Mouse (Mus musculus) MEL (cell line): ENCODE measurements at regions not wholly inside any gene's neighbourhood (a gene's known extent, or its start where the extent isn't known, plus 50 kb on each side); places are given as distances from the start of the nearest gene placed in this dataset.

Source experiments
- DNase-seq: peaks from one replicate; pipeline ENCODE4 v3.0.0; 2011; ENCODE audit warnings: low read depth, low spot score
- H3K27ac ChIP-seq: 2 replicates; pipeline ENCODE4 v1.5.1; 2012; ENCODE audit warnings: low read depth, mild to moderate bottlenecking, control low read depth, low read length, moderate library complexity; ENCODE audit not compliant: control insufficient read depth
- H3K27me3 ChIP-seq, 2 experiments: fragments of 150-350 bp in 1 of 2; sonication (generic) in 1 of 2; 2 replicates each; pipeline ENCODE4 v1.6.1; 2012; ENCODE audit warnings: low read length in 2 of 2, mild to moderate bottlenecking in 2 of 2, improper control_type of control experiment in 1 of 2, moderate library complexity in 1 of 2; ENCODE audit not compliant: insufficient read depth in 2 of 2, control insufficient read depth in 1 of 2
- H3K36me3 ChIP-seq, 2 experiments: 2 replicates each; pipeline ENCODE4 v1.6.1; 2012 to 2014; ENCODE audit warnings: low read length in 2 of 2, improper control_type of control experiment in 1 of 2, inconsistent platforms in 1 of 2, mild to moderate bottlenecking in 1 of 2; ENCODE audit not compliant: insufficient read depth in 2 of 2, control insufficient read depth in 1 of 2
- H3K4me1 ChIP-seq, 2 experiments: fragments of 150-350 bp in 1 of 2; sonication (generic) in 1 of 2; 2 replicates each; pipeline ENCODE4 v1.6.1; 2012; ENCODE audit warnings: low read length in 2 of 2, improper control_type of control experiment in 1 of 2, mild to moderate bottlenecking in 1 of 2; ENCODE audit not compliant: insufficient read depth in 2 of 2, control insufficient read depth in 1 of 2
- H3K4me3 ChIP-seq, 2 experiments: fragments of 150-350 bp in 1 of 2; sonication (generic) in 1 of 2; 2 replicates each; pipeline ENCODE4 v1.5.1; 2012; ENCODE audit warnings: low read depth in 2 of 2, low read length in 2 of 2, mild to moderate bottlenecking in 2 of 2, moderate library complexity in 2 of 2, control low read depth in 1 of 2, improper control_type of control experiment in 1 of 2; ENCODE audit not compliant: control insufficient read depth in 1 of 2, insufficient read depth in 1 of 2
- H3K79me2 ChIP-seq: 2 replicates; pipeline ENCODE4 v1.6.1; 2012; ENCODE audit warnings: mild to moderate bottlenecking, low read length, moderate library complexity; ENCODE audit not compliant: control insufficient read depth, poor library complexity, insufficient read depth
- H3K9ac ChIP-seq: 2 replicates; pipeline ENCODE4 v1.6.1; 2012; ENCODE audit warnings: low read depth, mild to moderate bottlenecking, control low read depth, low read length, moderate library complexity; ENCODE audit not compliant: control insufficient read depth, poor library complexity, severe bottlenecking
- H3K9me3 ChIP-seq: fragments of 150-350 bp; sonication (generic); replicated peaks from 2 replicates; pipeline ENCODE4 v1.6.1; 2012; ENCODE audit warnings: mild to moderate bottlenecking, low read length, improper control_type of control experiment, moderate library complexity; ENCODE audit not compliant: insufficient read depth
- CHD2 ChIP-seq: IDR thresholded peaks from 2 replicates; pipeline ENCODE4 v1.6.1; 2011; ENCODE audit warnings: low read length, improper control_type of control experiment
- CTCF ChIP-seq, 3 experiments: IDR thresholded peaks in 2 of 3; conservative IDR thresholded peaks in 1 of 3; 2 replicates each; pipeline ENCODE4 v1.5.1; 2011 to 2012; ENCODE audit warnings: low read length in 3 of 3, low read depth in 2 of 3, mild to moderate bottlenecking in 2 of 3, improper control_type of control experiment in 1 of 3, inconsistent platforms in 1 of 3, mixed read lengths in 1 of 3, moderate library complexity in 1 of 3; ENCODE audit not compliant: control insufficient read depth in 1 of 3, insufficient read depth in 1 of 3, poor library complexity in 1 of 3, severe bottlenecking in 1 of 3
- E2F4 ChIP-seq: IDR thresholded peaks from 2 replicates; pipeline ENCODE4 v1.6.1; 2011; ENCODE audit warnings: low read depth, low read length, improper control_type of control experiment, borderline replicate concordance
- ETS1 ChIP-seq: IDR thresholded peaks from 2 replicates; pipeline ENCODE4 v1.6.1; 2012; ENCODE audit warnings: low read depth, mild to moderate bottlenecking, inconsistent platforms, low read length, improper control_type of control experiment, moderate library complexity
- GABPA ChIP-seq: IDR thresholded peaks from 2 replicates; pipeline ENCODE4 v1.6.1; 2012; ENCODE audit warnings: low read depth, mild to moderate bottlenecking, inconsistent platforms, low read length, improper control_type of control experiment, moderate library complexity
- GATA1 ChIP-seq: IDR thresholded peaks from 2 replicates; pipeline ENCODE4 v1.6.1; 2011; ENCODE audit warnings: low read depth, low read length, improper control_type of control experiment
- HCFC1 ChIP-seq: IDR thresholded peaks from 2 replicates; pipeline ENCODE4 v1.6.1; 2012; ENCODE audit warnings: low read depth, mild to moderate bottlenecking, inconsistent platforms, low read length, improper control_type of control experiment, moderate library complexity
- MEF2A ChIP-seq: IDR thresholded peaks from 2 replicates; pipeline ENCODE4 v1.6.1; 2014; ENCODE audit warnings: low read depth, mild to moderate bottlenecking, inconsistent platforms, low read length, improper control_type of control experiment; ENCODE audit not compliant: poor library complexity, insufficient replicate concordance, severe bottlenecking; ENCODE audit errors: extremely low read depth
- MYC ChIP-seq: IDR thresholded peaks from 2 replicates; pipeline ENCODE4 v1.6.1; 2011; ENCODE audit warnings: low read depth, mild to moderate bottlenecking, low read length, improper control_type of control experiment, moderate library complexity
- NELFE ChIP-seq: IDR thresholded peaks from 2 replicates; pipeline ENCODE4 v1.6.1; 2011; ENCODE audit warnings: low read depth, low read length, improper control_type of control experiment
- NRF1 ChIP-seq: IDR thresholded peaks from 2 replicates; pipeline ENCODE4 v1.6.1; 2014; ENCODE audit warnings: low read depth, mild to moderate bottlenecking, inconsistent platforms, low read length, improper control_type of control experiment, moderate library complexity; ENCODE audit not compliant: poor library complexity, insufficient read depth, severe bottlenecking
- RAD21 ChIP-seq: IDR thresholded peaks from 2 replicates; pipeline ENCODE4 v1.6.1; 2011; ENCODE audit warnings: mild to moderate bottlenecking, low read depth, low read length, improper control_type of control experiment
- SIN3A ChIP-seq: IDR thresholded peaks from 2 replicates; pipeline ENCODE4 v1.6.1; 2012; ENCODE audit warnings: low read length, improper control_type of control experiment, inconsistent platforms
- TAL1 ChIP-seq: IDR thresholded peaks from 2 replicates; pipeline ENCODE4 v1.6.1; 2012; ENCODE audit warnings: mild to moderate bottlenecking, inconsistent platforms, low read length, moderate library complexity, mixed read lengths
- TCF12 ChIP-seq: IDR thresholded peaks from 2 replicates; pipeline ENCODE4 v1.6.1; 2014; ENCODE audit warnings: low read depth, mild to moderate bottlenecking, inconsistent platforms, low read length, improper control_type of control experiment, moderate library complexity
- USF1 ChIP-seq: IDR thresholded peaks from 2 replicates; pipeline ENCODE4 v1.6.1; 2014; ENCODE audit warnings: low read depth, mild to moderate bottlenecking, inconsistent platforms, low read length, improper control_type of control experiment, moderate library complexity

- Histone ChIP-seq H3K9me3 (no peaks in the 10 kb centered on the region), H3K27ac (no peak overlapping the region), H3K4me3 (no peak overlapping the region), H3K27me3 (no peaks in the 10 kb centered on the region), H3K36me3 (no peaks in the 10 kb centered on the region), H3K4me1 (no peaks in the 10 kb centered on the region), H3K79me2 (no peaks in the 10 kb centered on the region), H3K9ac (no peak overlapping the region)
- TF ChIP-seq TCF12 (no peak), SIN3A (no peak), GABPA (no peak), ETS1 (no peak), HCFC1 (no peak), MYC (no peak), NELFE (no peak), TAL1 (no peak), CHD2 (no peak), NRF1 (no peak), E2F4 (no peak)
- no peak for DNase-seq
These were observed 94.6 kb downstream of the Cog6 start for GRCm38 (mm10) chr3:52922411-52922810.

- Histone ChIP-seq H3K36me3 (no peaks in the 10 kb centered on the region), H3K9me3 (no peaks in the 10 kb centered on the region), H3K9ac (no peak overlapping the region), H3K4me1 (no peaks in the 10 kb centered on the region), H3K27ac (no peak overlapping the region), H3K79me2 (no peaks in the 10 kb centered on the region), H3K4me3 (no peak overlapping the region), H3K27me3 (no peaks in the 10 kb centered on the region)
- no peak for DNase-seq
- no peak for TF ChIP-seq MEF2A
- no peak for TF ChIP-seq GATA1
- TF ChIP-seq NELFE: no peak
- peak in 1 of 3 experiments; percentile 3; a peak in 1 of 6 replicates for TF ChIP-seq CTCF (IDR thresholded peaks at IDR 0.05 in 2 of 3, conservative IDR thresholded peaks at IDR 0.05 in 1 of 3; ENCODE audit: control insufficient read depth in 1 of 3, insufficient read depth in 1 of 3, low read depth in 2 of 3, low read length in 3 of 3, poor library complexity in 1 of 3, severe bottlenecking in 1 of 3)
- no peak for TF ChIP-seq RAD21
- TF ChIP-seq USF1: no peak
These were observed 110.0 kb downstream of the Cog6 start for GRCm38 (mm10) chr3:52906823-52907564.
